Mouse (Mus musculus) stomach, embryonic 14.5 days (tissue): ENCODE data around the gene Mcu. TPM values are rescaled to one million over a fixed set of nuclear protein-coding genes. Genes with fewer than 3 reads are reported as not detected.

Experiments used
- ATAC-seq: fragments of 200-750 bp; cut with Nextera tagmentation; 2 replicates; pipeline ENCODE4 v1.8.0; 2017; ENCODE audit warnings: low read depth, moderate TSS enrichment; ENCODE audit not compliant: insufficient number of reproducible peaks, insufficient read depth, low FRiP score
- H3K27ac ChIP-seq: fragments of 300-500 bp; sonication (generic); 2 replicates; pipeline ENCODE4 v1.5.1; 2014; ENCODE audit warnings: mild to moderate bottlenecking, low read length, moderate library complexity, mixed read lengths
- H3K27me3 ChIP-seq: fragments of 300-500 bp; sonication (generic); 2 replicates; pipeline ENCODE4 v1.6.1; 2014; ENCODE audit warnings: low read length, control low read depth, mixed read lengths; ENCODE audit not compliant: control insufficient read depth, insufficient read depth
- H3K36me3 ChIP-seq: fragments of 300-500 bp; sonication (generic); 2 replicates; pipeline ENCODE4 v1.6.1; 2014; ENCODE audit warnings: mild to moderate bottlenecking, control low read depth, low read length, moderate library complexity, mixed read lengths; ENCODE audit not compliant: control insufficient read depth, insufficient read depth
- H3K4me1 ChIP-seq: fragments of 300-500 bp; sonication (generic); 2 replicates; pipeline ENCODE4 v1.6.1; 2014; ENCODE audit warnings: low read length, control low read depth, mixed read lengths; ENCODE audit not compliant: control insufficient read depth, insufficient read depth
- H3K4me2 ChIP-seq: fragments of 300-500 bp; sonication (generic); replicated peaks from 2 replicates; pipeline ENCODE4 v1.6.1; 2014; ENCODE audit warnings: low read depth, low read length, control low read depth
- H3K4me3 ChIP-seq: fragments of 300-500 bp; sonication (generic); 2 replicates; pipeline ENCODE4 v1.5.1; 2014; ENCODE audit warnings: low read depth, low read length, control low read depth
- H3K9ac ChIP-seq: fragments of 300-500 bp; sonication (generic); replicated peaks from 2 replicates; pipeline ENCODE4 v1.6.1; 2014; ENCODE audit warnings: low read depth, mild to moderate bottlenecking, control low read depth, low read length, moderate library complexity, mixed read lengths
- H3K9me3 ChIP-seq: fragments of 300-500 bp; sonication (generic); 2 replicates; pipeline ENCODE4 v1.6.1; 2016; ENCODE audit warnings: low read depth, low read length, control low read depth; ENCODE audit not compliant: control insufficient read depth
- WGBS: fragments of 180-500 bp; shearing (Covaris S2); extraction: QIAGEN DNeasy Blood & Tissue Kit; methylation state at CpG from one replicate; pipeline ENCODE4 v1.1.7; 2014; 5-methylcytosine and 5-hydroxymethylcytosine counted together
- polyA plus RNA-seq: library from polyadenylated mRNA; unstranded; fragments of >200 nt; fragmentation: Nextera tagmentation; extraction: Ambion mirVana; gene quantifications from 2 replicates; pipeline ENCODE4 v1.2.1, GENCODE M21; 2014

Gene Mcu
- polyA plus RNA-seq, 1 experiment from 2014 or later: 60.4 TPM

GRCm38 (mm10) chr10:59502381-59502780, 114.1 kb downstream of the Mcu start:
- Histone ChIP-seq H3K27ac (no peak overlapping the region), H3K9ac (no peak overlapping the region), H3K4me1 (peaks cover 9% of the 10 kb centered on the region; the same call in 1 of the 2 replicates), H3K4me3 (no peak overlapping the region), H3K9me3 (no peaks in the 10 kb centered on the region), H3K36me3 (no peaks in the 10 kb centered on the region), H3K27me3 (no peaks in the 10 kb centered on the region), H3K4me2 (no peak overlapping the region)
- 74% methylated on average over 12 of the region's 12 CpGs for WGBS
- ATAC-seq: no peak

GRCm38 (mm10) chr10:59501761-59502160, 114.7 kb downstream of the Mcu start:
- no peak overlapping the region for H3K27ac ChIP-seq
- WGBS: 83% methylated on average over 9 of the region's 9 CpGs
- no peak for ATAC-seq
- H3K4me2 ChIP-seq: no peak overlapping the region
- peaks cover 9% of the 10 kb centered on the region; the same call in 1 of the 2 replicates for H3K4me1 ChIP-seq
- H3K27me3 ChIP-seq: no peaks in the 10 kb centered on the region
- no peaks in the 10 kb centered on the region for H3K9me3 ChIP-seq
- no peaks in the 10 kb centered on the region for H3K36me3 ChIP-seq
- H3K4me3 ChIP-seq: no peak overlapping the region
- no peak overlapping the region for H3K9ac ChIP-seq

- Histone ChIP-seq H3K9me3 (no peaks in the 10 kb centered on the region), H3K9ac (no peak overlapping the region), H3K27ac (no peak overlapping the region), H3K4me2 (no peak overlapping the region), H3K4me1 (peaks cover 6% of the 10 kb centered on the region; the same call in 1 of the 2 replicates), H3K27me3 (no peaks in the 10 kb centered on the region), H3K36me3 (no peaks in the 10 kb centered on the region), H3K4me3 (no peak overlapping the region)
- ATAC-seq: no peak
- whole genome bisulfite sequencing: 80% methylated on average over 3 of the region's 3 CpGs
These were observed 116.3 kb downstream of the Mcu start for GRCm38 (mm10) chr10:59500225-59500624.

GRCm38 (mm10) chr10:59497019-59497418, 119.5 kb downstream of the Mcu start:
- 94% methylated on average over 11 of the region's 11 CpGs for WGBS
- Histone ChIP-seq H3K4me1 (no peaks in the 10 kb centered on the region), H3K4me2 (no peak overlapping the region), H3K9ac (no peak overlapping the region), H3K36me3 (no peaks in the 10 kb centered on the region), H3K27ac (no peak overlapping the region), H3K4me3 (no peak overlapping the region), H3K27me3 (no peaks in the 10 kb centered on the region), H3K9me3 (peaks cover 4% of the 10 kb centered on the region; the same call in 1 of the 2 replicates)
- ATAC-seq: no peak

GRCm38 (mm10) chr10:59494917-59495316, 121.6 kb downstream of the Mcu start:
- no peak overlapping the region for H3K4me2 ChIP-seq
- no peak for ATAC-seq
- 59% methylated on average over 8 of the region's 8 CpGs for WGBS
- no peak overlapping the region for H3K4me3 ChIP-seq
- H3K9ac ChIP-seq: no peak overlapping the region
- no peaks in the 10 kb centered on the region for H3K27me3 ChIP-seq
- H3K9me3 ChIP-seq: peaks cover 12% of the 10 kb centered on the region; the same call in 1 of the 2 replicates
- H3K4me1 ChIP-seq: no peaks in the 10 kb centered on the region
- no peak overlapping the region for H3K27ac ChIP-seq
- H3K36me3 ChIP-seq: no peaks in the 10 kb centered on the region

- H3K27me3 ChIP-seq: no peaks in the 10 kb centered on the region
- no peak overlapping the region for H3K4me2 ChIP-seq
- no peaks in the 10 kb centered on the region for H3K4me1 ChIP-seq
- no peak overlapping the region for H3K27ac ChIP-seq
- no peak overlapping the region for H3K9ac ChIP-seq
- peaks cover 12% of the 10 kb centered on the region; the same call in 1 of the 2 replicates for H3K9me3 ChIP-seq
- no peak for ATAC-seq
- no peak overlapping the region for H3K4me3 ChIP-seq
- 38% methylated on average over 2 of the region's 2 CpGs for WGBS
- peaks cover 4% of the 10 kb centered on the region; the same call in 1 of the 2 replicates for H3K36me3 ChIP-seq
These were observed 122.4 kb downstream of the Mcu start for GRCm38 (mm10) chr10:59494044-59494443.

GRCm38 (mm10) chr10:59490920-59491319, 125.6 kb downstream of the Mcu start:
- Histone ChIP-seq H3K4me3 (no peak overlapping the region), H3K27ac (no peak overlapping the region), H3K4me1 (no peaks in the 10 kb centered on the region), H3K27me3 (no peaks in the 10 kb centered on the region), H3K9ac (no peak overlapping the region), H3K9me3 (peaks cover 12% of the 10 kb centered on the region; the same call in 1 of the 2 replicates), H3K36me3 (peaks cover 6% of the 10 kb centered on the region; the same call in 1 of the 2 replicates), H3K4me2 (no peak overlapping the region)
- ATAC-seq: no peak
- 83% methylated on average over 8 of the region's 8 CpGs for WGBS

- WGBS: 100% methylated on average over 1 of the region's 1 CpGs
- ATAC-seq: no peak
- Histone ChIP-seq H3K27me3 (no peaks in the 10 kb centered on the region), H3K27ac (no peak overlapping the region), H3K4me1 (no peaks in the 10 kb centered on the region), H3K9me3 (peaks cover 12% of the 10 kb centered on the region; the same call in 1 of the 2 replicates), H3K4me2 (no peak overlapping the region), H3K36me3 (peaks cover 6% of the 10 kb centered on the region; the same call in 1 of the 2 replicates), H3K4me3 (no peak overlapping the region), H3K9ac (no peak overlapping the region)
These were observed 127.1 kb downstream of the Mcu start for GRCm38 (mm10) chr10:59489411-59489810.

GRCm38 (mm10) chr10:59487351-59487750, 129.1 kb downstream of the Mcu start:
- 81% methylated on average over 2 of the region's 2 CpGs for WGBS
- no peak overlapping the region for H3K9ac ChIP-seq
- no peak for ATAC-seq
- H3K27ac ChIP-seq: no peak overlapping the region
- H3K27me3 ChIP-seq: no peaks in the 10 kb centered on the region
- no peaks in the 10 kb centered on the region for H3K4me1 ChIP-seq
- peaks cover 11% of the 10 kb centered on the region; the same call in 1 of the 2 replicates for H3K9me3 ChIP-seq
- no peak overlapping the region for H3K4me3 ChIP-seq
- H3K4me2 ChIP-seq: no peak overlapping the region
- peaks cover 6% of the 10 kb centered on the region; the same call in 1 of the 2 replicates for H3K36me3 ChIP-seq
